Mouse (Mus musculus) embryonic stem cell, embryonic (primary cell): Measurements from ENCODE around the gene Grin3b.

Source experiments
- CTCF ChIA-PET, 4 experiments: fragments of 300-600 bp in 2 of 4; fragments of 350-600 bp in 2 of 4; sonication (Branson Sonifier 250); formaldehyde crosslinking; loops; one replicate each; lab custom pipeline; 2022; ENCODE audit warnings: inconsistent platforms in 2 of 4; lab: Charles Lee
- POLR2A ChIA-PET, 4 experiments: fragments of 300-600 bp in 2 of 4; fragments of 350-600 bp in 2 of 4; sonication (Branson Sonifier 250); formaldehyde crosslinking; loops; one replicate each; lab custom pipeline; 2022; ENCODE audit warnings: antibody characterized with exemption in 4 of 4, inconsistent platforms in 1 of 4; lab: Charles Lee

Grin3b gene

DNA sequence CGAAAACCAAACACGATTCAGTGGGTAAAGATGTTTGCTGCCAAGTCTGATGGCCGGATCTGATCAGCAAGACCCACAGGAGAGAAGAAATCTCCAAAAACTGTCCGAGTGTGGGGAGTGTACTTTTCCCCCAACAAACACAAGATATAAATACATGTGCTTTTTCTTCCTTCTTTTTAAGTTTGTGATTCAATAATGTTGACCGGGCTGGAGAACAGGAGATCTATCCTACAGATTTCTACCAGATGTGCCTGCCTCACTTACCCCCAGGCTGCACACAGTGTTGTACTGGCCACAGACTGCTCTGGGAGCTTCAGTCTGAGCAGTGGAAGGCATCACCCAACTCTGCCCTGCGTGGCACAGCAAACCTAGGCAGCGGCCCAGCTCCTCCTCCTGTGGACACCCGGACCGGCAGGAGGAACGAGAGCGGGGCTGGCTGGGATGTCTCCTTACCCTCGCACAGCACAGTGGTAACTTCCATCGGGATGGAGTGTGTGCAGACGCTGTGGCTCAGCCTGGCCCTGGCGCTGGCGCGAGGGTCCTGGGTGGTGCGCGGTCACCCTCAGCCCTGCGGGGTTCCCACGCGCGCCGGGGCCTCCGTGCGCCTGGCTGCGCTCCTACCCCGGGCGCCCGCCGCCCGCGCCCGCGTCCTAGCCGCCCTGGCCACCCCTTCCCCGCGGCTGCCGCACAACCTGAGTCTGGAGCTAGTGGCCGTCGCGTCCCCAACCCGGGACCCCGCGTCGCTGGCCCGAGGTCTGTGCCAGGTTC is at the start of gene Grin3b:
TSS of gene Grin3b (plus strand) at position 301 of the 768 bp plus-strand sequence.
- ChIA-PET CTCF (interaction anchor here (0.5 to 2.9 kb wide), 11 partner anchors 11 to 399 kb away, joined by 3 to 14 read pairs (median 3); partner anchors contain the start of genes Tmem259 (in 2 of the 4), Palm (in 1 of the 4), Stk11 (in 1 of the 4) and Wdr18 (in 1 of the 4)), POLR2A (interaction anchor here (0.6 to 2.5 kb wide), 35 partner anchors 9 to 329 kb away, joined by 3 to 24 read pairs (median 3); partner anchors contain the start of genes Tmem259 (in 2 of the 4), Wdr18 (in 2 of the 4), Cdc34 (in 1 of the 4) and Med16 (in 1 of the 4))

DNA sequence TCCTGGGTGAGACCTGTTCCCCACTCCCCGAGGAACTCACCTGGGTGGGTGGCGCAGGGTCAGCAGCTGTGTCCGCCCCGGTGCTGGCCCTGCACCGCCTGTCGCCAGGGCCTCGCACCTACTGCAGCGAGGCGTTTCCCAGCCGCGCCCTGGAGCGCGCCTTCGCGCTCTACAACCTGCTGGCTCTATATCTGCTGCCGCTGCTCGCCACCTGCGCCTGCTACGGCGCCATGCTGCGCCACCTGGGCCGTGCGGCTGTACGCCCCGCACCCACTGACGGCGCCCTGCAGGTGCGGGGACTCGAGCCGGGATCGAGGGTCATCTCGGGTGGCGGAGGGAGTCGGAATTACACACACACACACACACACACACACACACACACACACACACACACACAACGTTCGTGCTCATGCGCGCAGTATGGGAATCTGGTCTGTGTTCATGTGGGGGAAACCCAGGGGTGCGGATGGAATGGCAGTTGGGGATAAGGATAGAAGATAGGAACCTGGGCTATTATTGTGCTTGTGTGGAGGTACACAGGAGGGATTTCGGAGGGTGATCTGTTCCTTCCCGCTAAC is 49.5 kb upstream of the Grin3b start, which contains the start of gene R3hdm4:
TSS of gene R3hdm4 (minus strand) at position 251 of the 578 bp plus-strand sequence.
- CTCF ChIA-PET: interaction anchor here in 3 of 4 experiments (0.5 to 1.3 kb wide), 3 partner anchors 66 to 141 kb away, joined by 3 to 4 read pairs (median 4); no protein-coding TSS in a partner anchor
- POLR2A ChIA-PET: interaction anchor here (0.5 to 5.0 kb wide), 10 partner anchors 9 to 300 kb away, joined by 3 to 28 read pairs (median 4); partner anchors contain the start of genes Med16 (in 3 of the 4), Ptbp1 (in 1 of the 4) and Wdr18 (in 1 of the 4)

DNA sequence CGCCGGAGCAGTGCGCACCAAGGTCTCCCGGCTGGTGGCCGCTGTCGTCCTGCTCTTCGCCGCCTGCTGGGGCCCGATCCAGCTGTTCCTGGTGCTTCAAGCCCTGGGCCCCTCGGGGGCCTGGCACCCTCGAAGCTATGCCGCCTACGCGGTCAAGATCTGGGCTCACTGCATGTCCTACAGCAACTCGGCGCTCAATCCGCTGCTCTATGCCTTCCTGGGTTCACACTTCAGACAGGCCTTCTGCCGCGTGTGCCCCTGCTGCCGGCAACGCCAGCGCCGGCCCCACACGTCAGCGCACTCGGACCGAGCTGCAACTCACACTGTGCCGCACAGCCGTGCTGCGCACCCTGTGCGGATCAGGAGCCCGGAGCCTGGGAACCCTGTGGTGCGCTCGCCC is 48.9 kb upstream of the Grin3b start:
- POLR2A ChIA-PET: interaction anchor here (0.5 to 5.0 kb wide), 8 partner anchors 10 to 299 kb away, joined by 3 to 28 read pairs (median 4); partner anchors contain the start of genes Med16 (in 2 of the 4), Ptbp1 (in 1 of the 4) and Wdr18 (in 1 of the 4)

DNA sequence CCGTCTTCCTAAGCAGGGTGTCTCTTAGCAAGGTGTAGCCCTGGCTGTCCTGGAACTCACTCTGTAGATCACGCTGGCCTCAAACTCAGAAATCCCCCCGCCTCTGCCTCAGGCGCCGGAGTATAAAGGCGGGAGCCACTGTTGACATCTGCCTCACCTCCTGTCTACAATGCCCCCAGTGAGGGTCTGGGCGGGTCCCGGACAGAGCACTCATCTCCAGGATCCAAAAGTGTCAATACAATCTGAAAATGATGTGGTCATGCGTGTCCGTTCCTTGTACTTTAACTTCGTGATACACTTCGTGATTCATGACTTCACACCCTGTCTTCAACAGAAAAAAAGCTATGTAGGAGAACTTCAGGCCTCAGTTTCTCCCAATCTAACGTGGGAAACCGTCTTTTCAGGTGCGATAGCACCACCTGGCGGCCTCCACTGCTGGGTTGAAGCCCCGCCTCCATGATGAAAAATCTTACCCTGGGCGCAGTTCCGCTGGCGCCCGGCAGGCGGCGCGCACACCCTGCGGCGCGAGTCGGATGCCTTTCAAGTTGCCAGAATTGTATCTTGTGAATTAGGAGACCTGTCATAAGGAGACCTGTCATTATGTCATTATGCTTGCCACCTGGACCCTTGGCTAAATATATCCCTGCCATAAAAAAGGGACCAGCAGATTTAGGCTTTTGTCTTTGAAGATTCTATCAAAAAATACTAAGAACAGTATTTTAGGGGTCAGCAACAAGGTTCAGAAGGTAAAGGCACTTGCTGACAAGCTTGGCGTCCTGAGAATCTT is 45.3 kb upstream of the Grin3b start:
- ChIA-PET POLR2A (interaction anchor here in 3 of 4 experiments (0.6 to 3.3 kb wide), 24 partner anchors 13 to 449 kb away, joined by 3 to 20 read pairs (median 4); partner anchors contain the start of genes Med16 (in 3 of the 3), Wdr18 (in 2 of the 3) and Ptbp1 (in 1 of the 3)), CTCF (interaction anchor here (0.6 to 4.4 kb wide), 37 partner anchors 8 to 336 kb away, joined by 3 to 25 read pairs (median 4); partner anchors contain the start of genes Med16 (in 2 of the 4), Wdr18 (in 2 of the 4), Bsg (in 1 of the 4) and Cirbp (in 1 of the 4))

More for the DNA sequence above, 48.9 kb upstream of the Grin3b start:
- CTCF ChIA-PET: interaction anchor here in 2 of 4 experiments (1.0 to 1.3 kb wide), 2 partner anchors 86 to 141 kb away, joined by 3 to 4 read pairs; no protein-coding TSS in a partner anchor

DNA sequence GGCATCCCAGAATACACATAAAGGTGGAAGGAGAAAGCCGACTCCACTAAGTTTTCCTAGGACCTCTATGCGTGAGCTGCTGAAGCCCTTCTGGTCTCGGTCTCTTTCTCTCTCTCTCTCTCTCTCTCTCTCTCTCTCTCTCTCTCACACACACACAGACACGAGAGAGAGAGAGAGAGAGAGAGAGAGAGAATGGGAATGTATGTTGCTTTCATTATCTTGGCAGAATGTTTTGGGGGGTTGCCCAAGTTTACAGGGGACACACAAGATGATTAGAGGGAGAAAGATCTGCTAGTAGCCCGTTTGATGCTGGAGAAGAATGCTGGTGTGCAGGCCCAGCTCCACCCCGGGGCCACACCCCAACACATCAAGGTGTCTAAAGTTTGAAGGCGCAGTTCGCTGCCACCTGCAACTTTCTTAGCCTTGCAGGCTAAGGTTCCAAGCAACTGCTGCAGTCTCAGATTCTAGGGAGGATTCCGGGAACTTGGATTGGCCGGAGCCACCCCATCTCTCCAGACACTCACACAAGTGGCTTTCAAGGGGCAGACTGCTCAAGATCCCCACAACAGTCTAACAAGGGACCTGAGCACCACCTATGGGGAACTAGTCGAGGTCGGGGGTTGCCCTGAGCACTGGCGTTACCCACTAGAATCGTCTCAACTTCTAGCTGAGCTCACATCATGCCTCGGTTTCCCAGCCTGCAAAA is 44.6 kb upstream of the Grin3b start:
- ChIA-PET CTCF (interaction anchor here (0.6 to 4.4 kb wide), 44 partner anchors 9 to 1355 kb away, joined by 3 to 25 read pairs (median 3); partner anchors contain the start of genes Wdr18 (in 3 of the 4), Med16 (in 2 of the 4), Bsg (in 1 of the 4) and Cirbp (in 1 of the 4)), POLR2A (interaction anchor here in 3 of 4 experiments (0.6 to 3.3 kb wide), 40 partner anchors 13 to 1627 kb away, joined by 3 to 20 read pairs (median 4); partner anchors contain the start of genes Med16 (in 2 of the 3), Ptbp1 (in 2 of the 3), Tmem259 (in 2 of the 3) and Wdr18 (in 2 of the 3))

DNA sequence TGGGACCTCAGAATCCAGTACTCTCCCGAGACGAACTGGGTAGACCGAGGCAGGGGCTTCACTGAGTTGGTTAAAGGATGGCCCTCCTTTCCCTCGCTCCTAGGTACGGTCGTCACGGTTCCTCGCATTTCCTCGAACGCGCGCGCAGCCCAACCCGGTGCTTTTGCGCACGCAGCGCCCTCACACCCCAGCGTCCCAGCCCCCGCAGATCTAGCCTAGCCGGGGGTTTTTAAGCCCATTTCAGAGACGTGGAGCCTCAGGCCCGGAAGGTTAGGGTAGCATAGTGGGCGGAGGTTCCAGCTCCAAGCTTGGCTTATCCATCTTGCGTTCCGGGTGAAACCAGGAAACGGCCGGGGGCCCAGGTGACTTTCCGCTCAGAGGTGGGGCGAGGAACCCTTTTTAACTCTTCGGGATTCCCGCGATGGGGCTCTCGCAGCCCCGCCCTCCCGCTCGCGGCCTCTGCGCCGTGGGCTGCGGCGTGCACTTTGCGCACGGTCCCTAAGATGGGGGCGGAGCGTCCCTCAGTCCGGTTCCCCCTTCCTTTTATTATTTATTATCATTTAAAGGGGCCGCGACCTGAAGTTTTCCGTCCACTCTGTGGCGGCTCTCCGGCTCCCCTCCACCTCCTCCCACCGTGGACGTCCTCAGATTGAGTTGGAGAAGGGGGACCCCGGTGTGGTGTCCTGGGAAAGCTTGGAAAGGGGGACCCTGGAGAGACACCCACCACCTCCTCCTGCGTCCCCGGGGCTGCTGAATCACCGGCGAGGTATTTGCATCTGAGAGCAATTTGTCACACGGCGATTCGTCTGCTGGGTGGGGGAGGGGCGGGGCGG is 43.8 kb upstream of the Grin3b start, which contains the start of gene Arid3a:
TSS of gene Arid3a (plus strand) at position 553 of the 833 bp plus-strand sequence.
- ChIA-PET CTCF (interaction anchor here (0.6 to 4.4 kb wide), 33 partner anchors 10 to 1356 kb away, joined by 3 to 25 read pairs (median 3); partner anchors contain the start of genes Wdr18 (in 3 of the 4), Med16 (in 2 of the 4), Cirbp (in 1 of the 4) and Dazap1 (in 1 of the 4)), POLR2A (interaction anchor here in 3 of 4 experiments (0.6 to 3.3 kb wide), 35 partner anchors 12 to 538 kb away, joined by 3 to 20 read pairs (median 4); partner anchors contain the start of genes Med16 (in 2 of the 3), Ptbp1 (in 2 of the 3), Tmem259 (in 2 of the 3) and Wdr18 (in 2 of the 3))

DNA sequence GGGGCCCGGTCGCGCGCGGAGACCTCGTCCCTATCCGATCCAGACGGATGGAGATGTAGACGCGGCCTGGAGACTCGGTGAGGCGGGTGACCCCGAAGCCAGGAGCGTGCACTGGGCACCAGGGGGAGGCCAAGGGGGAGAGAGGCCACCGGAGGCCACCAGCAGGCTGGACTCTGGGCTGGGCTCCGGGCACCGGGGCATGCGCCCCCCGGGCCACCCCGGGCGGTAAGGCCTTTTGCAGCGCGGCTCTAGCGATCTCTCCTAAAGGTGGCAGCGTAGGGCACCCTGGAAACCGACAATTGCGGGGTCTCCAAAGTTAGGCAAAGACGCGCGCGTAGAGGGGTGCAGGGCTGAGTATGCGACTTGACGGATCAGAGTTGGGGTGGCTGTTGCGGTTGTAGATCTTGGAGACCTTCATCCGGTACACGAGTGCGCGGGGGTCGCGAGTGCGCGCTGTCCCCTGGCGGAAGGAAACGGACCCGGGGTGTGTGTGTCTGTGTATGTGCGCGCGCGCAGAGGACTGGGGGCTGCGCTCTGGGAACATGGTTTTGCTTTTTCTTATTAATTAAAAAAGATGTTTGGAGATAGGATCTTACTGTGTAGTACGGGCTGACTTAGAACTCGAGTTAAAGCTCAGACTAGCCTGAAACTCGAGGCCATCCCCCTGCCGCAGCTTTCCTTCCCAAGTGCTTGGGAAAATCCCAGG is 43.0 kb upstream of the Grin3b start:
- CTCF ChIA-PET: interaction anchor here (0.6 to 3.4 kb wide), 10 partner anchors 11 to 710 kb away, joined by 3 to 19 read pairs (median 3); no protein-coding TSS in a partner anchor
- POLR2A ChIA-PET: interaction anchor here in 3 of 4 experiments (0.6 to 2.8 kb wide), 25 partner anchors 11 to 1618 kb away, joined by 3 to 16 read pairs (median 4); partner anchors contain the start of genes Med16 (in 2 of the 3), Kiss1r (in 1 of the 3), Mum1 (in 1 of the 3) and Stk11 (in 1 of the 3)

DNA sequence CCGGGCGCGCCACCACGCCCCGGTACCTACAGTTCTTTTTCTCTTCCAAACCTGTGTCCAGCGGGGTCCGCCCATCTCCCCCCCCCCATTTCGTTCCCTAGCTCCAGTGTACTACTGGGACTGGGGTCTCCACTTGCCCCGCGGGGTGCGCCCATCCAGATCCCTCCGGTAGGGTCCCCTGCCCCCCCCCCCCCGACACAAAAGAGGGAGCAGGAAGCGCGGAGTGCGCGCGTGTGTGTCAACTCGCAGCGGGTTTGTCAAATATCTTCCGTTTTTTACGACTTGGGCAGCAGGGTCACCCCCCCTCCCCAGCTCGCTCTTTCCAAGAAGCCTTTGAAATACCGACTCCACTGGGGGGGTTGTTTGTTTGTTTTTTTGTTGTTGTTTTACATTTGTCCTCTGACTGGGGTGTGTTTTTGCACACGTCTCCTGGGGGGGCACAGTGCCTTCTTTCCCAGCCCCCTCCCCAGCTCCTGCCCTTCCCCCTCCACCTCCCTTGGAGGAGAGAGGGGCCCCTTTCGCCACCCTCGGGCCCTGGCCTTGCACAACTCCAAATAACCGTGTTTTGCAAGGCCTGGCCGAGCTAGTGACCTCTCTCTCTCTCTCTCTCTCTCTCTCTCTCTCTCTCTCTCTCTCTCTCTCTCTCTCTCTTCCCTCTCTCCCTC is 42.4 kb upstream of the Grin3b start:
- ChIA-PET CTCF (interaction anchor here in 3 of 4 experiments (0.6 to 1.2 kb wide), 14 partner anchors 12 to 710 kb away, joined by 3 to 18 read pairs (median 4); no protein-coding TSS in a partner anchor), POLR2A (interaction anchor here in 3 of 4 experiments (0.6 to 2.8 kb wide), 25 partner anchors 10 to 1618 kb away, joined by 3 to 16 read pairs (median 4); partner anchors contain the start of genes Med16 (in 2 of the 3), Atp8b3 (in 1 of the 3), Kiss1r (in 1 of the 3) and Mum1 (in 1 of the 3))

DNA sequence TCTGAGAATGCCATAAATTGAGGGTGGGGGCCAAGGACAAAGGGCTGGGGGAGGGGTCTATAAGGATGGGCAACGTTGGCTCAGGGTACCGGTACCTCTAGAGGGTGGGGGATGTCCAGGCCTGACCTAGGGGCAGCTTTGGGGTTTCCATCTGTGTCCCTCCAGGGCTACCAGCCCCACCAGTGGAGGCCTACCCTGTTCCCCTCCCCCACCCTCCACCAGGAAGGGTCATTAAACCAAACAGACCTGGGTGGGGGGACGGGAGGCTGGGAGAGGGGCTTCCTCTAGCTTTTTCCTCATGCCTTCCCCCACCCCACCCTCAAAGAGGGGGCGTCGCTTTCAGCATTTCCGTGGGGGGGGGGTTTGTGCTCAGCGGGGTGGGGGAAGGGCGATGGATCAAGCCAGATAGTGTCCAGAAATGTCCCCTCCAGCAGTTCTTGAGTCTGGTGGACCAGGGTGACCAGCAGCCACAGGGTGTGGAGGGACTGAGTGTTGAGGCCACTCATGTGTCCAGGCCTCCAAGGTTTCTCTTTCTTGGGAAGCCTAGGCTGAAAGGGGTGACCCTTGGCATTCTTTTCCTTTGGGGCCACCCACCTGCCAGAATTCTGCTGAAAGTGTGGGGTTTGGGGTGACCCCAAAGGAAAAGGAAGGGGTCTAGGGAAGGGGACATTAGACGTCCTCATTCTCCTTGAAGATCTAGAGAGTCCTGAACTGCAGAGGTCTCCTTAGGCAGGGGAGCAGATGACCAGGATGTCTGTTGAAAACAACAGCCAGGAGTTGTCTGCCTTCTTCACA is 41.4 kb upstream of the Grin3b start:
- CTCF ChIA-PET: interaction anchor here in 2 of 4 experiments (0.6 to 0.7 kb wide), 3 partner anchors 75 to 446 kb away, joined by 3 to 7 read pairs (median 4); no protein-coding TSS in a partner anchor
- POLR2A ChIA-PET: interaction anchor here in 3 of 4 experiments (0.5 to 2.3 kb wide), 10 partner anchors 11 to 1241 kb away, joined by 3 to 8 read pairs (median 4); partner anchors contain the start of genes Med16 (in 2 of the 3) and Atp8b3 (in 1 of the 3)

DNA sequence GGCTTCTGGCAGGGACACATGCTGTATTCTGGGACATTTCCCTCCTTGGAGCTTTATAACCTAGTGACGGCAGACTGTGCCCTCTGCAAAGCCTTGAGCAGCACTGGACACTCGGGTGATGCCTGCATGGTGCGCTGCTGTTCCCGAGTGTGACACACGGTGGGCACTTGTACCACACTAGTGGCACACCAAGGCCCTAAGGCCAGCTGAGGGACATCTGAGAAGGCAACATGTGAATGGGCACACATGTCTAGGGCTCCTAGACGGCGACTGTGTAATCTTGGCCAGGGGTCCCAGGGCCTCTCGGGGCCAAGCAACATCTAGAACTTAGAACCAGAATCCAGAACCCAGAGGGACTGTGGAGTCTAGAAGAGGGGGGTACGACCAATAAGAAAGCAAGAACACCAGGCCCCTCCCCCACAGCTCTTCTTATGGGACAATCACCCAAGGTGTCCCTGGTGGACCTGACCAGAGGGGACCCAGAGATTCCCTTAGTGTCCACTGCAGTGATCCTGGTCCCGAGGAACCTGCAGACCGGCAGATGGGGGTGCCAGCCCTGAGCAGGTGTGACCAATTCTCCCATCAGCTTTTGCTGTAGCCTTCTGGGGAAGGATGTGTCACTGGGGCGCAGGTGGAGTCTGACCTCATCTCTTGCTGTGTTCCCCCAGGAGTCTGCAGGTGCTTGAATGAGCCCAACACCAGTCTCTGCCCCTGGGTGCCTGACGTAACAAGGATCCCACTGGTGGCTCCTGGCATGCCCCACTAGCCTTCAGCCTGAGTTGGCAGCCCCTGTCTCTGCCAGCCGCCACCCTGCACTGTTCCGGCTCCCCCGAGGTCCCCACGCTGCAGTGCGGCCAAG is 40.3 kb upstream of the Grin3b start:
- POLR2A ChIA-PET: interaction anchor here in 3 of 4 experiments (0.6 to 1.2 kb wide), 4 partner anchors 21 to 238 kb away, joined by 3 to 4 read pairs (median 3); partner anchors contain the start of gene Med16 (in 1 of the 3)
- CTCF ChIA-PET: interaction anchor here in 2 of 4 experiments (0.6 to 1.3 kb wide), 5 partner anchors 27 to 235 kb away, joined by 3 to 7 read pairs (median 4); partner anchors contain the start of gene Wdr18 (in 1 of the 2)

DNA sequence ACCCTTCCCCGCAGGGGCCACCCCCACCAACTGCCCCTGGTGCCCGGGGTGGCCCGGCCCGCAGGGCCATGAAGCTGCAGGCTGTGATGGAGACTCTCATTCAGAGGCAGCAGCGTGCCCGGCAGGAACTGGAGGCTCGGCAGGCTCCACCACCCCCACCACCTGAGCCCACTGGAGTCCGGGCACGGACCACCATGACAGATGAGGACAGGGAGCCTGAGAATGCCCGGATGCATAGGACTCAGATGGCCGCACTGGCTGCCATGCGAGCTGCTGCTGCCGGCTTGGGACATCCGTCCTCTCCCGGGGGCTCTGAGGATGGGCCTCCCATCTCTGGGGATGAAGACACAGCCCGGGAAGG is 39.7 kb upstream of the Grin3b start:
- POLR2A ChIA-PET: interaction anchor here in 1 of 4 experiments (1.1 kb wide), 1 partner anchor 200 kb away, joined by 3 read pairs; no protein-coding TSS in a partner anchor
- CTCF ChIA-PET: interaction anchor here in 1 of 4 experiments (1.2 to 1.3 kb wide), 2 partner anchors 27 to 234 kb away, joined by 3 to 6 read pairs; no protein-coding TSS in a partner anchor
